Mouse (Mus musculus) hindbrain, embryonic 14.5 days (tissue): Measurements from ENCODE around the gene Slc48a1. TPM values are rescaled to one million over a fixed set of nuclear protein-coding genes. Genes with fewer than 3 reads are reported as not detected.

ENCODE experiments used
- polyA plus RNA-seq: library from polyadenylated mRNA; unstranded; fragments of >200 nt; fragmentation: Nextera tagmentation; extraction: Ambion mirVana; gene quantifications from 2 replicates; pipeline ENCODE4 v1.2.1, GENCODE M21; 2014

The Slc48a1 gene
- polyA plus RNA-seq, 1 experiment from 2014 or later = 92.6 TPM

Other genes starting within 250 kb of the Slc48a1 start
- gene Rpap3, start 72.7 kb upstream of the Slc48a1 start, polyA plus RNA-seq = 42.1 and 45.6 TPM in 2 replicates
- gene Endou, start 47.2 kb upstream of the Slc48a1 start, polyA plus RNA-seq = 0.20 and 0.31 TPM in 2 replicates
- 7.3 and 9.6 TPM in 2 replicates for gene Rapgef3, start 10.5 kb upstream of the Slc48a1 start, polyA plus RNA-seq
- gene Hdac7, start 66.0 kb downstream of the Slc48a1 start, polyA plus RNA-seq = 23.7 and 28.0 TPM in 2 replicates
- 0.08 and 0.27 TPM in 2 replicates for gene Vdr, start 132.1 kb downstream of the Slc48a1 start, polyA plus RNA-seq
- 54.9 and 58.0 TPM in 2 replicates for gene Tmem106c, start 185.7 kb downstream of the Slc48a1 start, polyA plus RNA-seq
- gene Col2a1, start 226.2 kb downstream of the Slc48a1 start, polyA plus RNA-seq = 24.0 and 30.8 TPM in 2 replicates